Mouse (Mus musculus) activated CD4-positive, CD25-positive, alpha-beta regulatory T cell, adult 4 months (primary cell): ENCODE results near the gene Kl. TPM values are rescaled to one million over a fixed set of nuclear protein-coding genes. Genes with fewer than 3 reads are reported as not detected.

Source experiments
- ATAC-seq: one replicate; pipeline ENCODE4 v1.8.0; 2017
- polyA plus RNA-seq, 2 experiments: library from polyadenylated mRNA; unstranded; fragments of 100-300 nt; shearing (Covaris generic); gene quantifications; one replicate each; pipeline ENCODE4 v1.2.1; 2017

Gene Kl
- polyA plus RNA-seq, 2 experiments from 2014 or later = 0.08 TPM; not detected in 1

GRCm38 (mm10) chr5:151034715-151035512 is 82.5 kb downstream of the Kl start:
- ATAC-seq = no peak

- ATAC-seq = no peak
Observed at GRCm38 (mm10) chr5:151037871-151038270, 85.5 kb downstream of the Kl start.

- ATAC-seq = no peak
Observed at GRCm38 (mm10) chr5:151042911-151043310, 90.5 kb downstream of the Kl start.
